Mouse (Mus musculus): ENCODE measurements around the gene Crabp2. TPM values are rescaled to one million over a fixed set of nuclear protein-coding genes. Genes with fewer than 3 reads are reported as not detected.

Gene Crabp2
- total RNA-seq, 2 experiments from 2014 or later, result 0.42 TPM; not detected in 1

GRCm38 (mm10) chr3:87934026-87934425, 14.4 kb upstream of the Crabp2 start:
- intact Hi-C loops (cut with DNase I), result loop anchor here (5.0 kb wide), 2 partner anchors 38 to 47 kb away; partner anchors contain the start of genes Nes and Prcc
- TF ChIP-seq CTCF (IDR thresholded peaks at IDR 0.05), result no peak

GRCm38 (mm10) chr3:87934501-87934900, 14.0 kb upstream of the Crabp2 start:
- no peak overlapping the region for H3K4me3 ChIP-seq
- no peak overlapping the region for H3K27ac ChIP-seq
- intact Hi-C loops (cut with DNase I), result loop anchor here (5.0 kb wide), 2 partner anchors 38 to 47 kb away; partner anchors contain the start of genes Nes and Prcc
- no peak for DNase-seq
- TF ChIP-seq CTCF (IDR thresholded peaks at IDR 0.05), result no peak

More at GRCm38 (mm10) chr3:87934026-87934425, 14.4 kb upstream of the Crabp2 start:
- Histone ChIP-seq H3K27ac (no peak overlapping the region), H3K4me3 (no peak overlapping the region)
- DNase-seq, result no peak

- DNase-seq, result no peak
- no peak for TF ChIP-seq CTCF (IDR thresholded peaks at IDR 0.05)
- intact Hi-C loops (cut with DNase I), result loop anchor here (1.0 kb wide), 2 partner anchors 26 to 52 kb away; no protein-coding TSS in a partner anchor
- H3K27ac ChIP-seq, result no peak overlapping the region
- H3K4me3 ChIP-seq, result no peak overlapping the region
Observed at GRCm38 (mm10) chr3:87935201-87935600, 13.3 kb upstream of the Crabp2 start.

- H3K4me3 ChIP-seq, result no peak overlapping the region
- no peak overlapping the region for H3K27ac ChIP-seq
- intact Hi-C loops (cut with DNase I), result loop anchor here (1.0 kb wide), 2 partner anchors 26 to 52 kb away; no protein-coding TSS in a partner anchor
- DNase-seq, result peak; percentile 86
- peak; percentile 99 for TF ChIP-seq CTCF (IDR thresholded peaks at IDR 0.05)
Observed at GRCm38 (mm10) chr3:87935776-87936175, 12.7 kb upstream of the Crabp2 start.

- DNase-seq, result no peak
- intact Hi-C loops (cut with DNase I), result no loop called here
- H3K4me3 ChIP-seq, result no peak overlapping the region
- no peak overlapping the region for H3K27ac ChIP-seq
- no peak for TF ChIP-seq CTCF (IDR thresholded peaks at IDR 0.05)
Observed at GRCm38 (mm10) chr3:87940611-87941010, 7.9 kb upstream of the Crabp2 start.

GRCm38 (mm10) chr3:87942471-87942870, 6.0 kb upstream of the Crabp2 start:
- DNase-seq, result no peak
- no peak for TF ChIP-seq CTCF (IDR thresholded peaks at IDR 0.05)
- Histone ChIP-seq H3K4me3 (no peak overlapping the region), H3K27ac (no peak overlapping the region)
- intact Hi-C loops (cut with DNase I), result no loop called here

GRCm38 (mm10) chr3:87943586-87943985, 4.9 kb upstream of the Crabp2 start:
- intact Hi-C loops (cut with DNase I), result no loop called here
- TF ChIP-seq CTCF (IDR thresholded peaks at IDR 0.05), result no peak
- Histone ChIP-seq H3K4me3 (no peak overlapping the region), H3K27ac (no peak overlapping the region)
- no peak for DNase-seq

- no peak overlapping the region for H3K4me3 ChIP-seq
- DNase-seq, result peak; percentile 54
- peak overlapping the region; percentile 31; the same call in 1 of the 2 replicates for H3K27ac ChIP-seq
- intact Hi-C loops (cut with DNase I), result no loop called here
- TF ChIP-seq CTCF (IDR thresholded peaks at IDR 0.05), result no peak
Observed at GRCm38 (mm10) chr3:87944838-87945600, 3.4 kb upstream of the Crabp2 start.

GRCm38 (mm10) chr3:87945781-87946540, 2.5 kb upstream of the Crabp2 start:
- H3K4me3 ChIP-seq, result no peak overlapping the region
- 0 out of 2 replicates have a peak overlapping the region, but pooled peaks have one; percentile 8 for H3K27ac ChIP-seq
- no peak for TF ChIP-seq CTCF (IDR thresholded peaks at IDR 0.05)
- intact Hi-C loops (cut with DNase I), result no loop called here
- no peak for DNase-seq

GRCm38 (mm10) chr3:87946541-87946860, 2.0 kb upstream of the Crabp2 start:
- no peak overlapping the region for H3K4me3 ChIP-seq
- no peak for DNase-seq
- H3K27ac ChIP-seq, result no peak overlapping the region
- intact Hi-C loops (cut with DNase I), result no loop called here
- no peak for TF ChIP-seq CTCF (IDR thresholded peaks at IDR 0.05)

- intact Hi-C loops (cut with DNase I), result no loop called here
- no peak for TF ChIP-seq CTCF (IDR thresholded peaks at IDR 0.05)
- no peak for DNase-seq
- H3K4me3 ChIP-seq, result peak overlapping the region; percentile 47
- H3K27ac ChIP-seq, result no peak overlapping the region
Observed at GRCm38 (mm10) chr3:87947056-87947810, 1.2 kb upstream of the Crabp2 start.

GRCm38 (mm10) chr3:87947811-87948199, 661 bp upstream of the Crabp2 start:
- Histone ChIP-seq H3K27ac (no peak overlapping the region), H3K4me3 (peak overlapping the region; percentile 47)
- DNase-seq, result no peak
- intact Hi-C loops (cut with DNase I), result no loop called here
- TF ChIP-seq CTCF (IDR thresholded peaks at IDR 0.05), result no peak

All from gastrocnemius, adult 2 months (tissue).